Mouse (Mus musculus) limb, embryonic 15.5 days (tissue): ENCODE results near the gene Iqcd. TPM values are rescaled to one million over a fixed set of nuclear protein-coding genes. Genes with fewer than 3 reads are reported as not detected.
A peak's percentile ranks its signal among the peaks of the same experiment; 100 is the strongest.

Experiments
- ATAC-seq: fragments of 200-750 bp; cut with Nextera tagmentation; 2 replicates; pipeline ENCODE4 v1.8.0; 2017; ENCODE audit warnings: low read depth, moderate TSS enrichment; ENCODE audit not compliant: insufficient number of reproducible peaks, low FRiP score, low TSS enrichment
- H3K27ac ChIP-seq: fragments of 300-500 bp; sonication (generic); 2 replicates; pipeline ENCODE4 v1.5.1; 2015; ENCODE audit warnings: moderate library complexity, mild to moderate bottlenecking, inconsistent platforms
- H3K27me3 ChIP-seq: fragments of 300-500 bp; sonication (generic); 2 replicates; pipeline ENCODE4 v1.6.1; 2015; ENCODE audit warnings: inconsistent platforms
- H3K36me3 ChIP-seq: fragments of 300-500 bp; sonication (generic); 2 replicates; pipeline ENCODE4 v1.6.1; 2015; ENCODE audit warnings: inconsistent platforms
- H3K4me1 ChIP-seq: fragments of 300-500 bp; sonication (generic); 2 replicates; pipeline ENCODE4 v1.6.1; 2015; ENCODE audit warnings: inconsistent platforms
- H3K4me2 ChIP-seq: fragments of 300-500 bp; sonication (generic); 2 replicates; pipeline ENCODE4 v1.6.1; 2015; ENCODE audit warnings: mild to moderate bottlenecking, inconsistent platforms
- H3K4me3 ChIP-seq: fragments of 300-500 bp; sonication (generic); 2 replicates; pipeline ENCODE4 v1.5.1; 2015; ENCODE audit warnings: mild to moderate bottlenecking, inconsistent platforms
- H3K9ac ChIP-seq: fragments of 300-500 bp; sonication (generic); 2 replicates; pipeline ENCODE4 v1.6.1; 2015; ENCODE audit warnings: inconsistent platforms
- H3K9me3 ChIP-seq: fragments of 300-500 bp; sonication (generic); 2 replicates; pipeline ENCODE4 v1.6.1; 2016; ENCODE audit warnings: inconsistent platforms
- WGBS: fragments of 180-500 bp; shearing (Covaris S2); methylation state at CpG from one replicate; pipeline ENCODE4 v1.1.7; 2015; 5-methylcytosine and 5-hydroxymethylcytosine counted together
- polyA plus RNA-seq: library from polyadenylated mRNA; unstranded; fragments of >200 nt; fragmentation: Nextera tagmentation; extraction: Ambion mirVana; gene quantifications from 2 replicates; pipeline ENCODE4 v1.2.1, GENCODE M21; 2015

The Iqcd gene
- polyA plus RNA-seq, 1 experiment from 2014 or later = 0.38 TPM

DNA sequence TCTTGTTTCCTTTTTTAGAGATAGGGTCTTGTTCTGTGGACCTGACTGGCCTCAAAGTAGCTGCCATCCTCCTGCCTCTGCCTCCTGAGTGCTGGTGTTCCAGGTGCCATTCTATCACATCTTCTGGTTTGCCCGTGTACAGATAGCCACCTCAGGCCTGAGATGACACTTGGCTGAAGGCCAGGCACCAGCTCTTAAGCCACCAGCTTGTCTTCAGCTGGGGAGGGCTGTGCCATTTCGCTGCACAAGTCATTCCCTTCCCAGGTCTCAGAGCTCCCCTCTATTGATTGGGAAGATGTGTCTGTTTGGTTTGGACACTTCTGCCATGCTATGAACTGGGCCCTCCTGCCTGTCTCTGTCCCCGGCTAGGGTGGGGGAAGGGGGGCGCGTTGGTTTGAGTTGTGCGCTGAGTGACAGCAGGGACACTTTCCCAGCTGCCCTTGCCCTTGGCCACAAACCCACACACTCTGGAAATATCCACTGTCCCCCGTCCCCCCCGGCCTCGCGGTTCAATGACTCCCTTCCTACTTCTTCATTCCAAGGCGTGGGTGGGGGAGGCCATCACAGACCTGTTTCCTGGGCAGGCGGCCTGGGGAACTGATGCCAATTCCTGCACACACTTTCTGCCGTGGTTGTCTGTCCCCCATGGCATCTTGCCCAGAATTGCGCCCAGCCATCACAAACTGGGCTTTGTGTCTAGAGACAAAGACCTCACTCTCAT, 54.7 kb downstream of the Iqcd start:
- H3K9me3 ChIP-seq = no peaks in the 10 kb centered on the region
- no peak for ATAC-seq
- H3K4me3 ChIP-seq = no peak overlapping the region
- H3K27me3 ChIP-seq = peaks cover 24% of the 10 kb centered on the region
- H3K4me2 ChIP-seq = no peak overlapping the region
- no peak overlapping the region for H3K9ac ChIP-seq
- peaks cover 6% of the 10 kb centered on the region for H3K4me1 ChIP-seq
- H3K27ac ChIP-seq = no peak overlapping the region
- no peaks in the 10 kb centered on the region for H3K36me3 ChIP-seq
- 67% methylated on average over 14 of the region's 14 CpGs for WGBS

DNA sequence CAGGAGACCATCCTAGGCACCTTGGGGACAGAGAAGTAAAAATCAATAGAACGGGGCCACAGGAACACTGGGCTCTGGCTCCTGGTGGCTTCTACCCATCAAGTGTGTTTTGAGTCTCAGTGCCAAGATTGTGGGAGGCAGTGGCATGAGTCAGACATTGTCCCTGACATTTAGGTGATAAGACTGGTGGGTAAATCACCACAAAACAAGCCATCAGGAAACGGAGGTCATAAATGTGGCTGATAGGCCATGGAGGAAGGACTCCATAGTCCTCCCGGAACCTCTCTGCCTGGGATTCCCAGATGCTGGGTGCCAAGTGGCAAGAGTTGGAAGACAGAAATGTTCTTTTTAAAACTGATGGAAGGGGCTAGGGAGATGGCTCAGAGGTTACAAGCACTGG, 55.4 kb downstream of the Iqcd start:
- Histone ChIP-seq H3K27me3 (peaks cover 31% of the 10 kb centered on the region), H3K4me1 (peaks cover 13% of the 10 kb centered on the region), H3K4me3 (no peak overlapping the region), H3K9me3 (no peaks in the 10 kb centered on the region), H3K27ac (no peak overlapping the region), H3K36me3 (no peaks in the 10 kb centered on the region), H3K9ac (no peak overlapping the region), H3K4me2 (no peak overlapping the region)
- no peak for ATAC-seq
- 70% methylated on average over 3 of the region's 3 CpGs for WGBS

DNA sequence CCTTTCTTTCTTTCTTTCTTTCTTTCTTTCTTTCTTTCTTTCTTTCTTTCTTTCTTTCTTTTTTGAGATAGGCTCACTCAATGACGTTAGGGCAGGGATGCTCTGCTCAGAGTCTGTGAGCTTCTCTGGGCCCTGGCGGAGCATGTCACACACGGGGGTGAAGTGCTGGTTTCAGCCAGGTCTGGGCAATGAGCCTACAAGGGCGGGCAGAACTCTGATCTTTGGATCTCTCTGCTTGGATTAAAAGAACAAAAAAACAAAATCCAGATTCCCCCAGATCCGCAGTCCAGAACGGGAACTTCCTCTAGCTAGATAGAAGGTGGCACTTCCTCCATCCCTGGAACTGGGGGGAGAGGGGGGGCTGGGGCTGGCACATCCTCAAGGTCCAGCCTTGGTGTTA, 57.0 kb downstream of the Iqcd start:
- Histone ChIP-seq H3K36me3 (no peaks in the 10 kb centered on the region), H3K9me3 (no peaks in the 10 kb centered on the region), H3K4me2 (no peak overlapping the region), H3K27ac (no peak overlapping the region), H3K9ac (no peak overlapping the region), H3K4me1 (peaks cover 17% of the 10 kb centered on the region), H3K27me3 (peaks cover 47% of the 10 kb centered on the region), H3K4me3 (no peak overlapping the region)
- WGBS = 48% methylated on average over 6 of the region's 6 CpGs
- no peak for ATAC-seq

GRCm38 (mm10) chr5:120647361-120647760, 58.5 kb downstream of the Iqcd start:
- Histone ChIP-seq H3K27me3 (peaks cover 56% of the 10 kb centered on the region), H3K27ac (no peak overlapping the region), H3K9ac (no peak overlapping the region), H3K4me1 (peaks cover 17% of the 10 kb centered on the region), H3K4me3 (no peak overlapping the region), H3K36me3 (no peaks in the 10 kb centered on the region), H3K9me3 (no peaks in the 10 kb centered on the region), H3K4me2 (no peak overlapping the region)
- 65% methylated on average over 4 of the region's 4 CpGs for WGBS
- no peak for ATAC-seq

DNA sequence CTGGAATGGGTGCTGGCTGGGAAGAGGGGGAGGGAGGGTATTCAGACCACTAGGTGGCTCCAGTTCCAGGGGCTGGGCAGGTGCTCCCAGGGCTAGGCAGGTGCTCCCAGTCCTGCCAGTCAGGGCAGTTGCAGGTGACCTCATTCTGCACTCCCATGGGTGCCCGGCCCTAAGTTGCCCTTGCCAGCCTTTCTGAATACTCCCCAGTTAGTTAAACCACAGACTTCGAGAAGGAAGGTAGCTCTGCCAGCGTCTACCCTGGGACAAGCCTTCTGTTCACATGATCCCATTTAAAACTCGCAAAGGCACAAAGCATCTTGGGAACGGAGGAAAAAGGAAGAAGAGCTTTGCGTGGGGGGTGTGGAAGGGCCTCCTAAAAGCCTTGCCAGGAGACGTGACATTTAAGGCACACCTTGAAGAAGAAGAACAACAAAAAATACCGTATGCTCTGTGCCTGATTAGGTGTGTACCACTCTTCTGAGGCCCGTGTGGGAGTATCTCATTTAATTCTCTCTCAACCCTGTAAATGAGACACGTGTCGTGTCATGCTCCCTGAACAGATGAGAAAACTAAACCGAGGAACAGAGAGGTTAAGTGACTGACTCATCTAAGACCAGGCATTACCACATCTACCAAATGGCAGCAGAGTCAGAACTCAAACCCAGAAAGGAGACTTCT, 59.1 kb downstream of the Iqcd start:
- H3K4me1 ChIP-seq = peaks cover 17% of the 10 kb centered on the region
- H3K4me2 ChIP-seq = no peak overlapping the region
- H3K27ac ChIP-seq = no peak overlapping the region
- WGBS = 33% methylated on average over 12 of the region's 12 CpGs
- no peak overlapping the region for H3K4me3 ChIP-seq
- H3K9me3 ChIP-seq = no peaks in the 10 kb centered on the region
- ATAC-seq = no peak
- H3K9ac ChIP-seq = no peak overlapping the region
- H3K36me3 ChIP-seq = no peaks in the 10 kb centered on the region
- H3K27me3 ChIP-seq = peaks cover 62% of the 10 kb centered on the region

DNA sequence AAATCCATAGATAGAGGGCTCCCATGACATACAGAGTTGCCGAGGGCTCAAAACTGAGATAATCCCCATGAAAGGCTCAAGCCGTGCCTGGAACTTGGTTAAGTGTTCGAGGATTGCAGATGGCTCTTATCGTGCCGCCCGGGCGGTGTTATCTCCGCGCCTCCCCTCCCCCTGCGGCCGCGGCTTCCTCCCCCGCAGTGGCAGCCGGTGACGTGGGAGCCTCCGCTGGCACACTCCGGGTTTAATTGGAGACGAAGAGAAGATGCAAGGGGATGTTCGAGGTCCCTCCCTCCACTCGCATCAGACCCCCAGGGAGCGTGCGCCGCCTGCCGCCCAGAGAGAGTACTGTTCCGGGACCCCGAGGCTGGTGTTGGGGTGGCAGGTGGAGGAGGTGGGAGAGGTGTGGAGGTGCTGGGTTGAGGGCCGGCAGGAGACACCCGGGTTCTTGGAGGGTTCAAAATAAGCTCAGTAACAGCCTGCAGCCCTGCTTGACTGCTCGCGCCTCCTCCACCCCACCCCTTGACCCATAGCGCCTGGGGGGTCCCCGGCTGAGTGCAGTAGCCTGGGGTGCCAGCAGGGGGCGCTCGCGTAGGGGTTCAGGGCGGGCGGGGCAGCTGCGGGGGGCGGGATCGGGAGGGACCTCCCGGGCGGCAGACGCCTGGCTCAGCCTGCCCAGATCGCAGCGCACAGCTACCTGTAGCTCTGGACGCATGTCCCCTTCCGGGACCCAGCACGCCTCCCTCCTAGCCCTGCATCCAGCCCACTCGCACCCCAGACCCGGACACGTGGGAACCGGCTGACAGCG, 60.0 kb downstream of the Iqcd start, which contains the start of gene Rasal1:
Gene Rasal1 (plus strand): TSS at position 244 of the 805 bp plus-strand sequence.
- H3K27me3 ChIP-seq = peaks cover 66% of the 10 kb centered on the region

DNA sequence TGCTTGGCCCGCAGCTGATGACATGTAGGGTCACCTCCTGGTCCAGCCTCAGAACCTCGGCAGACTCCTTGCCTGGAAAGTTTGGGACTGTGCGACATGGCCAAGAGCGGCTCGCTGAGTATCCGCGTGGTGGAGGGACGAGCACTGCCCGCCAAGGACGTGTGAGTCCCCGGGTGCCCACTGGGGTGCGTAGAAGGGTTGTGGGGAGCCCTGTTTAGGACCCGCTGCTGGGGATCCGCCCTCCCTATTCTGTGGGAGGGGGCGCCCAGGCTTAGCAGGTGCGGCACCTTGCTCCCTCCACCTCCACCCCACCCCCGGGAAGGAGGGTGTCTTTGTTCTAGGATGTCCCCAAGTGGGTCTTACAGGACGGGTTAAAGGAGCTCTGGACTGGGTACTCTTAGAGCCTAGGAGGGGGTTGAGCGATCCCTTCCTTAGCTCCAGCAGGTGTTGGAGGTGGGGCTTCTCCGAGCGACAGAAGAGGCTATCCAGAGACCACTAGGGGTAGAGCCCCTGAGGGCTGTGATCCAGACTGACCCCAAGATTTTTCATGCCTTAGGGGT, 60.6 kb downstream of the Iqcd start:
- peak; percentile 21; the same call in 1 of the 2 replicates for ATAC-seq
- peak overlapping the region; percentile 44 for H3K4me2 ChIP-seq
- no peak overlapping the region for H3K27ac ChIP-seq
- no peaks in the 10 kb centered on the region for H3K36me3 ChIP-seq
- H3K4me1 ChIP-seq = peaks cover 14% of the 10 kb centered on the region
- H3K9me3 ChIP-seq = no peaks in the 10 kb centered on the region
- no peak overlapping the region for H3K9ac ChIP-seq
- H3K27me3 ChIP-seq = peaks cover 66% of the 10 kb centered on the region
- H3K4me3 ChIP-seq = peak overlapping the region; percentile 24
- WGBS = 4% methylated on average over 21 of the region's 21 CpGs

More for the DNA sequence above, 60.0 kb downstream of the Iqcd start, which contains the start of gene Rasal1:
- WGBS = under 1% methylated on average over 48 of the region's 53 CpGs
- Histone ChIP-seq H3K27ac (no peak within 1 kb of the TSS), H3K4me1 (peaks cover 16% of the 10 kb centered on the region), H3K4me2 (peak within 1 kb of the TSS; percentile 44), H3K9me3 (no peaks in the 10 kb centered on the region), H3K9ac (no peak within 1 kb of the TSS), H3K4me3 (peak within 1 kb of the TSS; percentile 24), H3K36me3 (no peaks in the 10 kb centered on the region)
- peak; percentile 31 for ATAC-seq

DNA sequence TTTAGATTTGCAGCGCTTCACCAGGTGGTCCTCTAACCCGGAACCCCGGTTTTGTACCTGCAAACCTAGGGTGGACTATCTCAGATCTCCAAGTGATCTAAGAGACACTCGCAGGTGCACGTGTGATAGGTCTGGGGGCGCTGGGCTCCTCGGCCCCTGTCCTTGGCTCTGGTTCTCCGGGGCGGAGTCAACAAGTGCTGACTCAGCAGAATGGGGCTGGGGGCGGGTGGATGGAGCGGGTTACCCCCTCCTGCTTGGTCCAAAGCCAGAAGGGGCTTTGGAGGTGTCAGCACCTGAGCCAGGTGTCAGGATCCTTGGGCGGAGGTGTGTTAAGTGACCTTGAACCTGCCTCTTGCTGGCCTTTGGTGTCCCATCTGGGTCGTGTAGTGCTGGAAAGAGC, 61.1 kb downstream of the Iqcd start:
- H3K36me3 ChIP-seq = no peaks in the 10 kb centered on the region
- ATAC-seq = no peak
- H3K4me2 ChIP-seq = no peak overlapping the region
- H3K27ac ChIP-seq = no peak overlapping the region
- H3K9ac ChIP-seq = no peak overlapping the region
- H3K4me3 ChIP-seq = no peak overlapping the region
- H3K27me3 ChIP-seq = peaks cover 66% of the 10 kb centered on the region
- 19% methylated on average over 13 of the region's 13 CpGs for WGBS
- peaks cover 14% of the 10 kb centered on the region for H3K4me1 ChIP-seq
- no peaks in the 10 kb centered on the region for H3K9me3 ChIP-seq

GRCm38 (mm10) chr5:120651230-120651629, 62.4 kb downstream of the Iqcd start:
- Histone ChIP-seq H3K4me2 (no peak overlapping the region), H3K27me3 (peaks cover 62% of the 10 kb centered on the region), H3K9me3 (no peaks in the 10 kb centered on the region), H3K4me1 (peaks cover 14% of the 10 kb centered on the region), H3K4me3 (no peak overlapping the region), H3K36me3 (no peaks in the 10 kb centered on the region), H3K27ac (no peak overlapping the region), H3K9ac (no peak overlapping the region)
- 65% methylated on average over 5 of the region's 5 CpGs for WGBS
- no peak for ATAC-seq

DNA sequence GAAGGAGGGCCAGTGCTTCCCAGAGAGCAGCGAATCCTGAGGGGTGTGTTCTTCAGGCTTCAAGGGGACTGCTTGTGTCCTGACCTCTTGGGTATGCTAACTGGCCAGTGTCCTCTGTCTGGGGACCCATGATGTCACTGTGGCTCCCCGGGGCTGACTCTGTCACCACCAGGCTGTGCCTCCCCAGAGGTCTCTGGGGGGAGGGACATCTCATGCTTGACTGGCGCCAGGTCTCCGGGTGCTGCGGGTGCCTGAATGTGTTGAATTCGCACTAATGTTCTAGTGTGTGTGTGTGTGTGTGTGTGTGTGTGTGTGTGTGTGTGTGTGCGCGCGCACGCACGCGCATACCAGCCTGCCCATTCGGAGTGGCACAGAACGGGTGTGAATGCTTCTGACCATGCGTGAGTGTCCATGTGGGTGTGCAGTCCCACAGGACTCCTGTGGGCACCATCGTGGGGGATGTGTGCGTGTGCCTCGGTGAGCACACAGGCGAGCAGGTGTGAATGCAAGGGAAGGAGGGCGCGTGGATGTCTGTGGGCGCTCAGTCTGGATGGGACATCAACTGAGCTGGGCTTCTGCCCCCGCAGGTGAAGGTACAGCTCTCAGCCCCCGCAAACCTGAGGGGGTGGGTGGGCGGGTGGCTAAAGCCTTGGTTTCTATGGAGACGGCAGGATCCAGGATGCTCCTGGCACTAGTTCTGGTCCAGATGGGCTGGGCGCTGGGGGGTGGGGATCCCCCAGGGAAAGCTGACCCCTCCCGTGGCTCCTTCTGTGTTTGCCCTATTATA, 64.3 kb downstream of the Iqcd start:
- H3K27ac ChIP-seq = no peak overlapping the region
- H3K4me2 ChIP-seq = no peak overlapping the region
- no peak overlapping the region for H3K9ac ChIP-seq
- 79% methylated on average over 28 of the region's 28 CpGs for WGBS
- H3K27me3 ChIP-seq = peaks cover 46% of the 10 kb centered on the region
- no peak for ATAC-seq
- H3K9me3 ChIP-seq = no peaks in the 10 kb centered on the region
- no peaks in the 10 kb centered on the region for H3K36me3 ChIP-seq
- no peak overlapping the region for H3K4me3 ChIP-seq
- peaks cover 12% of the 10 kb centered on the region for H3K4me1 ChIP-seq

GRCm38 (mm10) chr5:120653873-120654272, 65.1 kb downstream of the Iqcd start:
- Histone ChIP-seq H3K9me3 (no peaks in the 10 kb centered on the region), H3K4me3 (no peak overlapping the region), H3K36me3 (no peaks in the 10 kb centered on the region), H3K27me3 (peaks cover 38% of the 10 kb centered on the region), H3K9ac (no peak overlapping the region), H3K4me1 (peaks cover 8% of the 10 kb centered on the region), H3K4me2 (no peak overlapping the region), H3K27ac (no peak overlapping the region)
- ATAC-seq = no peak
- WGBS = 88% methylated on average over 2 of the region's 2 CpGs
